Mouse (Mus musculus) spleen, postnatal 4 days (tissue): ENCODE results near the gene Dpyd.

Experiments
- DNase-seq, 2 experiments: peaks; one replicate each; pipeline ENCODE4 v3.0.0; 2022; ENCODE audit warnings: low spot score in 2 of 2

The Dpyd gene

DNA sequence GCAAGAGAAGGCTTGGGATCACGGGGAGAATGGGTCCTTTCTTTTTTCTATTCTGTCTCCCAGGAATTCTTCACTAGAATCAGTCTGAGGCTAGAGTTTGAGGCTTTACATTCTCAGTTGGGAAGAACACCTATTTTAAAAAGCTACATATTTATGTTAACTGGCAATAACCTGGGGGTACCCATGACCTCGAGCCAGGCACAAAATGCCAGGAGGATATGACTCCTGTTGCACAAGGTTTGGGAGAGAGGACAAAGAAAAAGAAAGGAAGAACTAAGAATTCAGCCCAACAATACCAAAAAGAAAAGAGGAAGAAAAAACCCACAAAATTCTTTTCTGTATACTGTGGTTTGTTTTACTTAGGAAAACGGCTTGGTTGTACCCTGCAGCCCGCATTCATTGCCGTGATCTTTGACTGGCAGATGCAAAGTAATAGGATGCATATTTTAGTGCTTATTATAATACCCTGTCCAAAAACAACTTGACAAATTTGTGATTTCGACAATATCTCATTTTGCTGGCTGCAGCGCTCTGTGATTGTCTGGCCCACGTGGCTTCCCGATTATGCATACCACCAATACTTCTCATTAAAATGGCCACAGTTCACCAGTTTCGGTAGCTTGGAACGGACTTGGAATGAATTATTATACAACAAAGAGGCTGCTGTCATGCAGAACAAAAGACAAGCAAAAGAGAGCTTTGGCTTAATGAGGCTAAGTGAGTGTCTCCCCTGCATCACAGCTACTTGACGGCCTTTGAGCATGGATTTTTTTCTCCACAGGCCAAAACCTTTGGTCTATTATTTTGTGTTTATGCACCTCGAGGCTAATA, 799.8 kb downstream of the Dpyd start:
- DNase-seq, result no peak

DNA sequence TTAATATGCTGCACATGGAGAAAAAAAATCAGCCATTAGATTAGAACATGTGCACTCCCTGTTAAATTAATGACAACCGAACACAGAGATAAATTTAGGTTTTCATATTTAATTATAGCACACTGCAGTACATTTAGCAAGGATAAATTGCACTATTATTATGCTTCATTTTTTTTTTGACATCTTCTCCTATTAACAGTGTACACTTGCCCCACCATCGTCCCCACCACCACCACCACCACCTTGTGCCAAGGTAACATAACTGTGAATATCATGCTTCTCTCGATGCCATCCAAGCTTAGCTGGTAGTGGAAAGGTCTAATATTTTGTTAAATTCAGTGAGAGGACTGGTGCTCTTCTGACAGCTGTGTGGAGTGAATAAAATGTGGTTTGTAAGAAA, 800.5 kb downstream of the Dpyd start:
- no peak for DNase-seq

DNA sequence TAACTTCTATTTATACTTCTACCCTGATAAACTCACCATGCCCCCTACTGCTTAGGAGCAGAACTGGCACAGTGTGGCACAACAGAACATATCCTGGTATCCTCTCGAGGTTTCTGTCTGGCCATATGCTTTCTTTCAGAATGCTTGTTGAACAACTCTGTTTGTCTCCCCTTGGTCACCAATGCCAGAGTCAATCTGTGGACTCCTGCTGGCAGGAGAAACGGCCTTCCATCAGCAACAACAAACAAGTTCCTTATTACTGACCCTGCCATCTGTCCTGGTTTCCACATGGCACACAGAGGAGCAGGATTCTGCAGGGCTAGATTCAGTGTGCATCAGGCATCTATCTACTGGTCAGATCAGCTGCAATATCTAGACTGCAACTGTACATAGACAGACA, 807.0 kb downstream of the Dpyd start:
- DNase-seq, result no peak

DNA sequence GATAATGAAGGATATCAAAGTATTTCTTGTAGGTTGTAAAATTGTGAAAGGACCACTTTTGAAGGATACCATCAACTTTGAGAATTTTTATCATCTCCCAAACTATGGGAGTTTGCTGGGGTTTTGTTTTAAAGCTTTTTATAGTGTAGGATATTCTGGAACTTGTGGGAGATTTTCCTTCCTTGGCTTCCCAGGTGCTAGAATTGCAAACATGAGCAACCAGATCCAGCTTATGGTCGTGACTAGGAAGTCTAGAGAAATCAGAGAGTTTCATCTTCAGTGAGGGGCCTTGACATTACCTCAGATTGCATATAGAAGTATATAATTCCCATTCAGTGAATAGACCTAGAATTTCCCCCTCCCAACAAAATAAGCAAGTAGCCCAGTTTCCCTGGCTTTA, 819.2 kb downstream of the Dpyd start:
- no peak for DNase-seq

DNA sequence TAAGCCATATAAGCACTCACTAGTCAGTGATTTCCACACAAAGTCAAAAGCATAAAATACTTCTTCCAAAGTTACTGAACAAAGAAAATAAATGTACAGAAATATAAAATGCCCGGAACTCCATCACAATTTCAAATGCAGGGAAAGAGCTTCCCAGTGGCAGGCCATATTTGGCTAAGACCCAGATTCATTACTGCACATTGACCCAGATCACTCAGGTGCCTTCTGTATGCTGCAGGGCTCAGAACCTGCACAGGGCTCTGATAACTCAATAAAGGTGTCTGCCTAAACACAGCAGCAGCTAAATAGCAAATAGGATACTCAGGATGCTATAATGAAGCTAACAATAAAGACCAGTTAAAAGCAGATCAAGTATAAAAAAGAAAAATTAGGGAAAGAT, 820.5 kb downstream of the Dpyd start:
- DNase-seq, result no peak

DNA sequence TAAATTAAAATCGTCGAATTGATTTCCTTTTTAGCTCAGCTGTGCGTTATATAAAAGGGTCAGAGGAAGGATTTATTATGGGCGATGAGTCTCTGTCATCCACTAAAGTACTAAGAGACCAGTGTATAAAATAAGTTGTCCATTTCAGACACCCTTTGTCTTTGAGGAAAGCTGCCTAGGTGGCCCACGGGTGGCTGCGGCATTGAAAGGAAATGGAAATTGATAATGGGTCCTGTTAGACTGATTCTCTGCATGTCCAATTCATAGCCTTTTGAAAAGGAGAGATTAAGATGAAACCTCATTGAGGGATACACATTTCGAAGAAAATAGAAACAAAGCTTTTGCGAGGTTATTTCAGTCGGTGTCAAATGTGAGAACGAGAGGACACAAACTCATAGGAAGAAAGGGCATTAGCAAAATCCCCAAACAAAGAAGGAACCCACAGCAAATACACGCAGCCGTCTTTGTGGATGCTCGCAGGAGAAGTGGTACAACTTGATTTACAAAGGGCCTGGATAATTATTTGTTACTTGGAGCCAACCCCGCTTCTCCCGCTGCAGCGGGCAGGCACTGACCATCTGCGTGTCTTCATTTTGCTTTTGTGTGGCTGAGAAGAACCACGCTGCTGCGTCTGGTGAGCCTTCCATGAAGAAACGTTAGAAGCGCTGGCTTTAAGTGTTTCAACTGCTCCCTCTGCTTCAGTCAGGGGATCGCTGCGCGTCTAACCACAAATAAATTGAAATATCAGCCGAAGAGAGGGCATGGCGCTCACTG, 825.6 kb downstream of the Dpyd start:
- DNase-seq, result no peak

DNA sequence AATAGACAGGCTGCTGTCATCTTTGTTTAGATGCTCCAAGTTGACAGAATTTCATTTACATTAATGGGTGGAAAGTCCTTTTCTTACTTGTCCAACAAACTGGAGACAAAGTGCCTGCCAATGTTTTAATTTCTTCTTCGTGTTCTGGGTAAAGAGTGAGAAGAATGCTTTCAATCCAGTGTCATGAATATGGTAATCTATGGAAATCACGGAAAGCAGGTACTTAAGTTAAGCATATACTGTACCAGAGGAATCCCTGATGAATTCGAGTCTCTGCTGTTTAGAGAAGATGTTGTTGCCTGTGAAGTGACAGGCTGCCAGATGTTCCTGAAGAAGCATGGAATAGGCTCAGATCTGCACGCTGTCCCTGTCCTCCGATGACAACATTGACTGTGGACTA, 835.3 kb downstream of the Dpyd start:
- DNase-seq, result no peak

DNA sequence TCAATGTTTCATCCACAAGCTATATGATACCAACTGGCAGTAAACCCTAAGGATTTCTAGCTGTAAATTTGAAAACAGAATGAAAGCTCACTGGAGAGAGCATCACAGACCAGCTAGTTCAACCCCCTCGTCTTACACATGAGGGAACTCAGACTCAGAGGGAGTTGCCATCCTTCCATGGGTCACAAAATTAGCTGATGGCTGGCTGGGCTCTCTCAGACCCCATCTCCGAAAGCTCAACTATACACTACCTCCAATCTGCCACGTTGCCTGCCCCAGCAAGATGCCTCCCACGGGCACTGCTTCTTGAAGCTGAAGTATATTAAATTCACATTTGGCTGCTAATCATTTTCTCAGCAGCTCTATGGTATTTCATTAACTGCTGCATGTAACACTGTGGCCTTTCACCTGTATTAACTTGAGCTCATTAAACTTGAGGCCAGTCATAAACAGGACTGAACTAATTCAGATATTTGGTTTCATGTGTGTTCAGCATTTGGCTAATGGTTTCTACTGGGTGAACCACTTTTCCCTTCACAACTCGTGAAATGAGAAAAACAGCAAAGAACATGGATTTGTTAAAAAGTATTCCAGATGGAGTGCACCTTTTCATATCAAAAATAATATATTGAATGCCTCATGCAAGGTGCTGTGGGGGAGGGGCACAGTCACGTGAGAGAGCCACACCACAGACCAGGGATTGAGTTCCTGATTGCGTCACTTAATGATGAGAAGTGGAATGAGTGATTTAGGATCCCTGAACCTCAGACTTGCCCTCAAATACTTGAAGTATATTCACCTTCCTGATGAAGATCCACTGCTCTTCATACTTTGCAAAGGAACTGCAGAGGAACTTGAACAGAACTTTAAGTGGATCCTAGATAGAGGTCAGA, 841.2 kb downstream of the Dpyd start:
- DNase-seq, result no peak

DNA sequence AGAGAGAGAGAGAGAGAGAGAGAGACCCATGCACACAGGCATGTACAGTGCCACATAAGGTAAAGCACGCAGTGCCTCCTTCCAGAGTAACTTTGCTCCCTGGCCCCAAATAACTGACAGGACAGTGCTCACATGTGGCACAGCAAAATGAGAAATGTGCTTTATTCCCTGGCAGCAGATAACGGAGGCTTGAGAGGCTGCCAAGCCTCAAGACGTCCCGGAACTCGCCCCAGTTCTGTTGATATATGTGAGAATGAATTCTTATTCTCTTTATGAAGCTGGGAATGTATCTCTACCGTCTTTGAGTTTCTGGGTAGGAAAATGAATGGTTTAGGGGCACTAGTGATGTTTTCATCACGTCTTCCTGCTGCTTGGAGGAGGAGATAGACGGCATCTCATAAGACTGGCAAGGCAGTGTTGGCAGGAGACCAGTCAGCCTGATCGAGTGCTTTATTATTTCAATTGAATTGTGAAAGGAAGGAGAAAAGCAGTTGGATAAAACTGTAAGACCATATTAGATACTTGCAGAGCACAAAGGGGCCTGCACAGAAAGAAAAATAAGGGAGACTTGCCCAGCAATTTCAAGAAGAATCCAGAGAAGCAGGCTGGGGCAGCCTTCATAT, 857.3 kb downstream of the Dpyd start:
- no peak for DNase-seq

DNA sequence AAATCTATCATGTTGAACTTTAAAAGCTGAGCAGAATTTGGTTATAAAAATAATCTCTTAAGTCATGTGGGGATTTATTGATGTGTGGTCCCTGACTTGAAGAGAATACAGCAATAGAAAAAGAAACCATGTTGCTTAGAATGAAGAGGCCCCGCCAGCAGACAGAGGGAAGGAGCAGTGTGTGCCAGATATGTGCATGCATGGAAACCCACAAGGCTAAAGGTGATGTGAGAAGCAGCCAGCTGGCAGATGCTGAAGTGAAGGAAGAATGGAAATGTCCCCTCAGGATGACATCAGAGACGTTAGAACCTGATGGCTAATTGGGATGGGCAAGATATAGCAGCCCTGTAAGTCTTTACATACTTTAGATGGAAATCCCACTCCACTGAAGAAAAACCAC, 857.8 kb downstream of the Dpyd start:
- DNase-seq, result no peak

DNA sequence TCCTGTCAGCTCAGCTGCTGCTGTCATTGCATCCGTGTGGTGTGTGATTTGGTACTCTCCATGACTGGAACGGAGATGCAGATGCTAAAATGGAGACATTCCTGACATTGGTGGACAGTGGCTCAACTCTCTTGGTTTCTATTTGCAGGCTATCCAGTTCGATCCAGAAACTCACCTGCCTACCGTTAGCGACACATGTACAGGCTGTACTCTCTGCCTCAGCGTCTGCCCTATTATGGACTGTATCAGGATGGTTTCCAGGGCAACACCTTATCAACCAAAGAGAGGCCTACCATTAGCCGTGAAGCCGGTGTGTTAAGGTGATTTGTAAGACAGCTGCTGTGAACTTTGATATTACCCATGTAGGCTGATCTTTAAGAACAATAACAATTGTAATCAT, 869.4 kb downstream of the Dpyd start:
- no peak for DNase-seq

DNA sequence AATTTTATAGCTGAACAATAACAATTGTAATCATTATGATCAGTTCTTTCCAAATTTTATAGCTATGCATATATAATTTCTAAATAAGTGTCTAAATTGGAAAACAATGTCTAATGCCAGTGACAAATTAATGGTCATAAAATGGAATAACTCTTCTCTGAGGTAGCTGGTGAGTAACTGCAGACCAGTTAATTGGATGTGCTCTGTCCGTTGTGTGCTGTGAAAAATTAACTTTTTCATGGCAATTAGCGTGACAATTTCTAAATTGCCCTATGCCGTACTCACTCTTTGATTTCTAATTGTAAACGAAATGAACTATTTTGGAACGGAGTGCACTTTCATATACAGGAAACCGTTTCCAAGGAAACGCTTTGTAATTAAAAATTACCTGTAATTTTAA, 869.8 kb downstream of the Dpyd start:
- DNase-seq, result no peak

DNA sequence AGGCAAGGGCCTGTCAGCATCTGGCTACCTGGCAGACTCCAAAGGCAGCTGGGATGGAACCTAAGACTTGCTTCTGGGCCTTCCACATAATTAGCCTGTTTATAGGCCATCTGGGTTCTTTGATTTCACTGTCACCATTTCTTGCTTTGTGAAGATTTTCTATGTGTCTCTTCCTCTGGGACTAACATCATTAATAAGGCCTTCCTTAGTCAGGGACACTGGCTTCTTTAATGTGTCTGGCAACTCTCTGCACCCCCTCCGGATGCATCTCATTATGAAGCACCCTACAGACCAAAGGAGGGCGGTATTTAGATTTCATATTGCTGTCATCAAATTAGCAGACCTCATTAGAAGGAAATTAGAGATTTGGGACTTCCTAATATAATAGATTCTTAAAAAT, 885.6 kb downstream of the Dpyd start:
- DNase-seq, result no peak

DNA sequence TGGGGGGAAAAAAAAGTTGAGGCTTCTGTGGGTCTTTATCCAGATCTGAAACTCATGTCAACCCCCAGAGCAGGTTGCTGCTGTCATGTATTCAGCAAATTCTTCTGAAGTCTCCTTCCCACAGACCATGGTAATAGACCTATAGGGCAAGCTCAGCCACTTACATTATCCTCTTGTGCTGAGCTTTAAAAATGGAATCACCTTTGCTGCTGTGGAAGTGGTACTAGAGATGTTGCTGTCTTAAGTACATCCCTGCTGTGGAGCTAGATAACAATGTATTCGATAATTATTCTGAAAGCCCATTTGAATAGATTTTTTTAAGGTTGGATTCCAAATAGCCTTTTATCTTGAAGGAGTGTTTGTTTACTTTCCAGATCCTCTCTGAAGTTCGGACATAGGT, 902.1 kb downstream of the Dpyd start:
- DNase-seq, result no peak

DNA sequence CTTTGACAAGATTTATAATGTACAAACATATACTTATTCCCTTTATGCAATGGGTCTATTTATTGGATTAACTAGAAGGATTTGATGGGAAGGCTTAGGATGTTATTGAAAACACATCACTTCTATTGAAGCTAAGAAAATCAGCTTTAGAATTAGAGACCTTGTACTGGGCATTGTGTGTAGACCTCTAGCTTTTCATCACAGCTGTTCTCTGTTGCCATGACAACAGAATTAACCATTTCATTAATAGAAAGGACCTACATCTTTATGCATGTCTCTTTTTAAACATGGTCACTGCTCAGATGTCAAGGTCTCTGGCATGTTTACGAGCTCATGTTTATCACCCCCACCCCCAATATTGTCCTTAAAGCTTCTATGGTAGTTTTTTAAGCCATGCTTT, 902.5 kb downstream of the Dpyd start:
- no peak for DNase-seq

DNA sequence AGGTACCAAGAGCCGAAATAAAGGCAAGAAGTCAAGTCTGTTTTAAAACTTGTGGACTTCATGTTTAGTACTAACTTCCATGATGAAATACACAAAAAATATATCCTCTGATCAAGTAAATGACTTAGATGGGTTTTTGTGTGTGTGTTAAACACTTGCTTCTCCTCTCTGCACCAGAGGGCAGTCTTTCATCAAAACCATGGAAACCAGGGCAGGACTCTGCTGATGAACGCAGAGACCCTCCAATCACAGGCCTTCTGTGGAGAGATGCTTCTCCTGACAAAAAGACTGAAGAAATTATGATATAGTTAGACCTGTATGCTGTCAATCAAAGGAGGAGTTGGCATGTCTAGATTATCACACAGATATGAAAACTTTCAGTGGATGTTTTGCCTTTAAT, 905.8 kb downstream of the Dpyd start:
- no peak for DNase-seq
